Mouse (Mus musculus) ES-CJ7 (cell line): Measurements from ENCODE around the gene N4bp2l2.
"Not testable (repeated sequence)": the region's sequence is repeated elsewhere in the genome, so short reads cannot be mapped to it uniquely, and the experiment has no call there.

ENCODE experiments used
- DNase-seq: peaks from one replicate; pipeline ENCODE4 v3.0.0; 2011; ENCODE audit warnings: low read depth, low spot score

N4bp2l2 gene

GRCm38 (mm10) chr5:150666133-150666739 is at the start of gene N4bp2l2:
Gene N4bp2l2, minus strand, starts transcription at chr5:150666183.
- not testable (repeated sequence) for DNase-seq

- no peak for DNase-seq
These were observed 47.4 kb upstream of the N4bp2l2 start for GRCm38 (mm10) chr5:150713431-150713830.

- no peak for DNase-seq
These were observed 45.5 kb upstream of the N4bp2l2 start for GRCm38 (mm10) chr5:150711503-150711902.

GRCm38 (mm10) chr5:150707181-150707580 is 41.2 kb upstream of the N4bp2l2 start:
- not testable (repeated sequence) for DNase-seq

GRCm38 (mm10) chr5:150706651-150707050 is 40.7 kb upstream of the N4bp2l2 start:
- DNase-seq: not testable (repeated sequence)

GRCm38 (mm10) chr5:150702714-150703113 is 36.7 kb upstream of the N4bp2l2 start:
- DNase-seq: no peak

- DNase-seq: no peak
These were observed 27.3 kb upstream of the N4bp2l2 start for GRCm38 (mm10) chr5:150693277-150693676.

- no peak for DNase-seq
These were observed 24.7 kb upstream of the N4bp2l2 start for GRCm38 (mm10) chr5:150690685-150691084.

- DNase-seq: peak; percentile 26
These were observed 16.9 kb upstream of the N4bp2l2 start for GRCm38 (mm10) chr5:150682862-150683261.

- no peak for DNase-seq
These were observed 8.9 kb upstream of the N4bp2l2 start for GRCm38 (mm10) chr5:150674866-150675265.

- no peak for DNase-seq
These were observed 8.1 kb upstream of the N4bp2l2 start for GRCm38 (mm10) chr5:150673880-150674621.

- peak; percentile 94 for DNase-seq
These were observed 7.3 kb upstream of the N4bp2l2 start, which contains the start of gene Pds5b for GRCm38 (mm10) chr5:150673153-150673835. Gene Pds5b, plus strand, starts transcription at chr5:150673739.

- DNase-seq: no peak
These were observed 6.4 kb upstream of the N4bp2l2 start for GRCm38 (mm10) chr5:150672343-150672742.

- peak; percentile 40 for DNase-seq
These were observed 2.7 kb upstream of the N4bp2l2 start for GRCm38 (mm10) chr5:150668731-150669130.

GRCm38 (mm10) chr5:150665132-150665954 is 640 bp downstream of the N4bp2l2 start:
- peak; percentile 100 for DNase-seq

- DNase-seq: no peak
These were observed 1.2 kb downstream of the N4bp2l2 start for GRCm38 (mm10) chr5:150664794-150665131.

- DNase-seq: not testable (repeated sequence)
These were observed 2.1 kb downstream of the N4bp2l2 start for GRCm38 (mm10) chr5:150663926-150664325.

GRCm38 (mm10) chr5:150660296-150660695 is 5.7 kb downstream of the N4bp2l2 start:
- not testable (repeated sequence) for DNase-seq

GRCm38 (mm10) chr5:150659425-150659824 is 6.6 kb downstream of the N4bp2l2 start:
- not testable (repeated sequence) for DNase-seq

- DNase-seq: no peak
These were observed 11.4 kb downstream of the N4bp2l2 start for GRCm38 (mm10) chr5:150654548-150654947.

GRCm38 (mm10) chr5:150652578-150652977 is 13.4 kb downstream of the N4bp2l2 start:
- DNase-seq: no peak

GRCm38 (mm10) chr5:150644926-150645325 is 21.1 kb downstream of the N4bp2l2 start:
- DNase-seq: no peak
